Mouse (Mus musculus) myocyte (in vitro differentiated cells): Measurements from ENCODE around the gene Fam131a. TPM values are rescaled to one million over a fixed set of nuclear protein-coding genes. Genes with fewer than 3 reads are reported as not detected.

ENCODE experiments used
- H3K27me3 ChIP-seq: one replicate; pipeline ENCODE4 v1.6.1; 2011; ENCODE audit not compliant: control insufficient read depth, insufficient read depth, insufficient read length
- H3K36me3 ChIP-seq: one replicate; pipeline ENCODE4 v1.6.1; 2011; ENCODE audit not compliant: control insufficient read depth, insufficient read depth
- H3K4me2 ChIP-seq: one replicate; pipeline ENCODE4 v1.6.1; 2011; ENCODE audit warnings: low read depth, control low read depth
- H3K4me3 ChIP-seq: one replicate; pipeline ENCODE4 v1.5.1; 2011; ENCODE audit warnings: mild to moderate bottlenecking, control low read depth, moderate library complexity
- H3K79me2 ChIP-seq: one replicate; pipeline ENCODE4 v1.6.1; 2011; ENCODE audit not compliant: control insufficient read depth, insufficient read depth
- H3ac ChIP-seq: one replicate; pipeline ENCODE4 v1.6.1; 2011; ENCODE audit not compliant: control insufficient read depth, insufficient read length
- CEBPB ChIP-seq: IDR thresholded peaks from 2 replicates; pipeline ENCODE4 v1.6.1; 2011; ENCODE audit warnings: mild to moderate bottlenecking, moderate library complexity; ENCODE audit not compliant: poor library complexity, insufficient read depth, severe bottlenecking
- E2F4 ChIP-seq: IDR thresholded peaks from one replicate; pipeline ENCODE4 v1.6.1; 2011; ENCODE audit warnings: mild to moderate bottlenecking, control low read depth, moderate library complexity; ENCODE audit not compliant: insufficient read depth
- MAX ChIP-seq: IDR thresholded peaks from one replicate; pipeline ENCODE4 v1.6.1; 2011; ENCODE audit warnings: low read depth, mild to moderate bottlenecking, control low read depth
- MYOD1 ChIP-seq, 3 experiments: IDR thresholded peaks; one replicate each; pipeline ENCODE4 v1.6.1; 2011; ENCODE audit warnings: control low read depth in 2 of 3, low read depth in 2 of 3, mild to moderate bottlenecking in 2 of 3, moderate library complexity in 1 of 3; ENCODE audit not compliant: insufficient read length in 2 of 3, control insufficient read depth in 1 of 3
- MYOG ChIP-seq, 3 experiments: IDR thresholded peaks; one replicate each; pipeline ENCODE4 v1.6.1; 2011; ENCODE audit warnings: control low read depth in 2 of 3, low read depth in 2 of 3, mild to moderate bottlenecking in 2 of 3; ENCODE audit not compliant: insufficient read length in 2 of 3, control insufficient read depth in 1 of 3, insufficient read depth in 1 of 3
- POLR2A ChIP-seq: IDR thresholded peaks from one replicate; pipeline ENCODE4 v1.6.1; 2011; ENCODE audit warnings: low read depth, mild to moderate bottlenecking, control low read depth, moderate library complexity; ENCODE audit not compliant: insufficient read length
- POLR2AphosphoS2 ChIP-seq: IDR thresholded peaks from one replicate; pipeline ENCODE4 v1.6.1; 2011; ENCODE audit warnings: low read depth, control low read depth; ENCODE audit not compliant: insufficient read length
- REST ChIP-seq: IDR thresholded peaks from one replicate; pipeline ENCODE4 v1.6.1; 2011; ENCODE audit warnings: mild to moderate bottlenecking, control low read depth, moderate library complexity; ENCODE audit not compliant: insufficient read depth, insufficient read length
- SRF ChIP-seq: IDR thresholded peaks from one replicate; pipeline ENCODE4 v1.6.1; 2011; ENCODE audit warnings: low read depth; ENCODE audit not compliant: control insufficient read depth, insufficient read length
- TCF12 ChIP-seq: IDR thresholded peaks from one replicate; pipeline ENCODE4 v1.6.1; 2011; ENCODE audit warnings: mild to moderate bottlenecking, control low read depth; ENCODE audit not compliant: poor library complexity, insufficient read depth, severe bottlenecking
- TCF3 ChIP-seq: IDR thresholded peaks from one replicate; pipeline ENCODE4 v1.6.1; 2011; ENCODE audit warnings: low read depth, control low read depth; ENCODE audit not compliant: insufficient read length
- USF1 ChIP-seq: IDR thresholded peaks from one replicate; pipeline ENCODE4 v1.6.1; 2011; ENCODE audit warnings: low read depth, mild to moderate bottlenecking, control low read depth, moderate library complexity
- polyA plus RNA-seq: library from polyadenylated mRNA; unstranded; fragments of >200 nt; fragmentation: generic; extraction: Trizol; gene quantifications from one replicate; pipeline ENCODE4 v1.2.1, GENCODE M21; 2012; ENCODE audit warnings: missing spikeins

The Fam131a gene
- polyA plus RNA-seq, 1 experiment = 0.62 TPM

- peaks cover 9% of the 10 kb centered on the region for H3K36me3 ChIP-seq
- peaks cover 44% of the 10 kb centered on the region for H3K79me2 ChIP-seq
- peak overlapping the region; percentile 95 for H3K4me2 ChIP-seq
- H3ac ChIP-seq = peak overlapping the region; percentile 86
- TF ChIP-seq POLR2A = no peak
- no peaks in the 10 kb centered on the region for H3K27me3 ChIP-seq
- H3K4me3 ChIP-seq = peak overlapping the region; percentile 81
These were observed 19.9 kb upstream of the Fam131a start for GRCm38 (mm10) chr16:20672965-20673705.

- Histone ChIP-seq H3K4me3 (peak overlapping the region; percentile 81), H3K36me3 (peaks cover 14% of the 10 kb centered on the region), H3K79me2 (peaks cover 50% of the 10 kb centered on the region), H3ac (peak overlapping the region; percentile 86), H3K4me2 (peak overlapping the region; percentile 95), H3K27me3 (no peaks in the 10 kb centered on the region)
- TF ChIP-seq MYOG (IDR thresholded peaks at IDR 0.05; ENCODE audit: control insufficient read depth in 1 of 3, insufficient read depth in 1 of 3, insufficient read length in 2 of 3, low read depth in 2 of 3) (peak in 1 of 3 experiments; percentile 17), POLR2A (no peak)
These were observed 19.2 kb upstream of the Fam131a start for GRCm38 (mm10) chr16:20673706-20674303.

GRCm38 (mm10) chr16:20675213-20675612, 17.8 kb upstream of the Fam131a start:
- peaks cover 24% of the 10 kb centered on the region for H3K36me3 ChIP-seq
- peaks cover 56% of the 10 kb centered on the region for H3K79me2 ChIP-seq
- no peaks in the 10 kb centered on the region for H3K27me3 ChIP-seq
- H3ac ChIP-seq = no peak overlapping the region
- H3K4me2 ChIP-seq = peak overlapping the region; percentile 95
- peak overlapping the region; percentile 81 for H3K4me3 ChIP-seq
- TF ChIP-seq POLR2A (no peak), TCF3 (no peak), CEBPB (no peak), MAX (no peak), POLR2AphosphoS2 (no peak), USF1 (no peak), TCF12 (no peak), MYOG (IDR thresholded peaks at IDR 0.05; ENCODE audit: control insufficient read depth in 1 of 3, insufficient read depth in 1 of 3, insufficient read length in 2 of 3, low read depth in 2 of 3) (no peak), E2F4 (no peak), REST (no peak), SRF (no peak), MYOD1 (IDR thresholded peaks at IDR 0.05; ENCODE audit: control insufficient read depth in 1 of 3, insufficient read length in 2 of 3, low read depth in 2 of 3) (no peak)

- Histone ChIP-seq H3K79me2 (peaks cover 56% of the 10 kb centered on the region), H3K36me3 (peaks cover 39% of the 10 kb centered on the region), H3K27me3 (no peaks in the 10 kb centered on the region), H3ac (no peak overlapping the region), H3K4me3 (no peak overlapping the region), H3K4me2 (no peak overlapping the region)
- TF ChIP-seq USF1 (no peak), MAX (no peak), E2F4 (no peak), TCF12 (no peak), POLR2A (no peak), MYOD1 (IDR thresholded peaks at IDR 0.05; ENCODE audit: control insufficient read depth in 1 of 3, insufficient read length in 2 of 3, low read depth in 2 of 3) (no peak), CEBPB (no peak)
These were observed 16.3 kb upstream of the Fam131a start for GRCm38 (mm10) chr16:20676702-20677101.

- Histone ChIP-seq H3K27me3 (no peaks in the 10 kb centered on the region), H3K79me2 (peaks cover 56% of the 10 kb centered on the region), H3K4me3 (no peak overlapping the region), H3K4me2 (peak overlapping the region; percentile 4), H3K36me3 (peaks cover 46% of the 10 kb centered on the region), H3ac (no peak overlapping the region)
- TF ChIP-seq POLR2A (no peak), SRF (no peak), REST (no peak), TCF12 (no peak), MAX (no peak), TCF3 (no peak), USF1 (no peak), MYOG (IDR thresholded peaks at IDR 0.05; ENCODE audit: control insufficient read depth in 1 of 3, insufficient read depth in 1 of 3, insufficient read length in 2 of 3, low read depth in 2 of 3) (no peak), CEBPB (no peak), E2F4 (no peak), POLR2AphosphoS2 (no peak), MYOD1 (IDR thresholded peaks at IDR 0.05; ENCODE audit: control insufficient read depth in 1 of 3, insufficient read length in 2 of 3, low read depth in 2 of 3) (no peak)
These were observed 15.7 kb upstream of the Fam131a start for GRCm38 (mm10) chr16:20677380-20677779.
